Mouse (Mus musculus): ENCODE measurements at regions not wholly inside any gene's neighbourhood (a gene's known extent, or its start where the extent isn't known, plus 50 kb on each side); places are given as distances from the start of the nearest gene placed in this dataset.

DNA sequence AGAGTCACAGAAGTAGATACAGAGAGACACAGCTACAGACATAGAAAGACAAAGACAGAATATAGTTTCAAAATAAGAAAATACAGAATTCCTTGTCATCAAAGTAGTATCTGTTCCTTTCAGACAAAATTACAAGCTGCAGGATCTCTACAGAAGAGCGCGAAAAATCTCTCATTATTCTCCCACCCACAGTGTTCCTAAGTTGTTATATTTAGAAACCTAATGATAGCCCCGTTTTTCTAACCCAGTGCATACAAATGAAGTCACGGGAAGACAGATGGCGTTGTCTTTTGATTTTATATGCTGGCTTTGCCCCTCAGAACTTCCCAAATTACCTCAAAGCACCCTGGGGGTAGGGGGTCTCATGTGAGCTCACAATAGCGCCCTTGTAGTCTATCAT lies 250.0 kb upstream of the Msx2 start:
- Histone ChIP-seq H3K4me2 (replicated peaks; ENCODE audit: low read depth, low read length) (no peak overlapping the region), H3K4me3 (ENCODE audit: low read depth, low read length) (no peak overlapping the region), H3K27me3 (ENCODE audit: control insufficient read depth, insufficient read depth, low read length) (no peaks in the 10 kb centered on the region), H3K9me3 (ENCODE audit: control insufficient read depth, low read length) (no peaks in the 10 kb centered on the region), H3K4me1 (replicated peaks; ENCODE audit: control insufficient read depth, insufficient read depth, low read length) (0 out of 2 replicates have a peak, but pooled peaks cover 2% of the 10 kb centered on the region), H3K36me3 (ENCODE audit: control insufficient read depth, insufficient read depth, low read length) (no peaks in the 10 kb centered on the region), H3K27ac (ENCODE audit: low read depth, low read length) (no peak overlapping the region), H3K9ac (ENCODE audit: low read depth, low read length) (no peak overlapping the region)
- ATAC-seq (ENCODE audit: low FRiP score) (no peak), DNase-seq (ENCODE audit: low spot score) (no peak)
- WGBS: 54% methylated on average over 6 of the region's 6 CpGs

DNA sequence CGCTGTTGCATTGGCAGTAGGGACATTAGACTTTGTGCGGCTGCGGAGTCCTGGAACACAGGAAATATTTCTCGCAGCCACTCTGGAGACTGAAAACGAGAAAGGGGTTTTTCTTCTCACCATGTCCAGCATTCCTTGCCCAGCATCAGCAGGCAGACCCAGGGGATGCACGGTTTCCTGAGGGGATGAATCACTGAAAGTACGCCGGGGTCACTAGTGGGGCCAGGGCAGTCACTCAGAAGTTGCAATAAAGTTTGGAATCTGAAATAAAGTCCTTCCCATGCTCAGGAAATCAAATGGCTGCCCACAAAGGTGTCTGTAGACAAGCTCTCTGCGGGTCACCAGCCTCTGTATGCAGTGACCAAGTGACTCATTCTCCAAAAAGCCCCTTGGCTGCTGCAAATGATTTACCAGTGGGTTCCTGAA lies 248.2 kb upstream of the Msx2 start:
- Histone ChIP-seq H3K4me3 (ENCODE audit: low read depth, low read length) (no peak overlapping the region), H3K27ac (ENCODE audit: low read depth, low read length) (no peak overlapping the region), H3K4me1 (replicated peaks; ENCODE audit: control insufficient read depth, insufficient read depth, low read length) (0 out of 2 replicates have a peak, but pooled peaks cover 2% of the 10 kb centered on the region), H3K27me3 (ENCODE audit: control insufficient read depth, insufficient read depth, low read length) (no peaks in the 10 kb centered on the region), H3K4me2 (replicated peaks; ENCODE audit: low read depth, low read length) (no peak overlapping the region), H3K36me3 (ENCODE audit: control insufficient read depth, insufficient read depth, low read length) (no peaks in the 10 kb centered on the region), H3K9ac (ENCODE audit: low read depth, low read length) (no peak overlapping the region), H3K9me3 (ENCODE audit: control insufficient read depth, low read length) (no peaks in the 10 kb centered on the region)
- ATAC-seq (ENCODE audit: low FRiP score): no peak
- 59% methylated on average over 9 of the region's 9 CpGs for WGBS
- DNase-seq (ENCODE audit: low spot score): no peak

DNA sequence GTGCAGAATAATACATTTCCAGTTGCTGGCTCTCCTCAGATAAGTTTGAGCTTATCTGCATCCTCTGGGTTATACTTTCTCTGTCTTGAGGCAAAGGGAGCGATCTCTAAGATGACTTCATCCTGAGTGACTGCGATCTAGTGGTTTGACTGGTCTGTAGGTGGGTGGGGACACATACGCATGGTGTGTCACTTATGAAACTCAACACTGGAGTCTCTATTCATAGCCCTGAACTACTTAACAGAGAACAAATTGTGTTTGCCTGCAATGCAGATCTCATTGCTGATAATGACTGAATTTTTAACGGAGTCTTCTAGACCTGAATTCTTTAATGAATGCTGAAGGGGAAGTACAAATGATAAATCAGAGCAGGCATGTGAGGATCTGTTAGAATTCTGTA lies 244.7 kb upstream of the Msx2 start:
- Histone ChIP-seq H3K36me3 (ENCODE audit: control insufficient read depth, insufficient read depth, low read length) (no peaks in the 10 kb centered on the region), H3K9ac (ENCODE audit: low read depth, low read length) (no peak overlapping the region), H3K4me2 (replicated peaks; ENCODE audit: low read depth, low read length) (no peak overlapping the region), H3K27ac (ENCODE audit: low read depth, low read length) (no peak overlapping the region), H3K4me1 (replicated peaks; ENCODE audit: control insufficient read depth, insufficient read depth, low read length) (0 out of 2 replicates have a peak, but pooled peaks cover 2% of the 10 kb centered on the region), H3K9me3 (ENCODE audit: control insufficient read depth, low read length) (no peaks in the 10 kb centered on the region), H3K27me3 (ENCODE audit: control insufficient read depth, insufficient read depth, low read length) (no peaks in the 10 kb centered on the region), H3K4me3 (ENCODE audit: low read depth, low read length) (no peak overlapping the region)
- no peak for ATAC-seq (ENCODE audit: low FRiP score)
- no peak for DNase-seq (ENCODE audit: low spot score)
- WGBS: 95% methylated on average over 4 of the region's 4 CpGs

DNA sequence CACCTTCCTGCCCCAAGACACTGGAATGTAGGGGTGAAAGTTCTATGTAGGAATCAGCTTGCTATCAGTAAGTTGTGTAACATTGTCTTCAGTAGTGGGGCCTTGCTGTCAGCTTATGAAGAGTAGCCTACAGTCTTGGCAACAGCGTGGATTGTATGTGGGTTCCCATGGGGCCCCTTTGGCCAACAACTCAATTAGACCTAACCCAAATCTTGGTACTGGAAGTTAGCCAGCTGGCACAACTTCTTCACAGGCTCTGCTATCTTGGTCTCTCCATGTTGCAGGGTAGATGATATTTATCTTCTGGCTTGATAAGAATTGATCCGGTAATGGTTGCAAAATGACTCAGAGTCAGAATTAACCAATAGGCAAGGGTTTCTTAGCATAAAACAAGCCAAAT lies 244.2 kb upstream of the Msx2 start:
- no peak overlapping the region for H3K9ac ChIP-seq (ENCODE audit: low read depth, low read length)
- no peaks in the 10 kb centered on the region for H3K36me3 ChIP-seq (ENCODE audit: control insufficient read depth, insufficient read depth, low read length)
- H3K9me3 ChIP-seq (ENCODE audit: control insufficient read depth, low read length): no peaks in the 10 kb centered on the region
- 94% methylated on average over 2 of the region's 2 CpGs for WGBS
- 0 out of 2 replicates have a peak, but pooled peaks cover 2% of the 10 kb centered on the region for H3K4me1 ChIP-seq (replicated peaks; ENCODE audit: control insufficient read depth, insufficient read depth, low read length)
- no peak overlapping the region for H3K4me2 ChIP-seq (replicated peaks; ENCODE audit: low read depth, low read length)
- DNase-seq (ENCODE audit: low spot score) (no peak), ATAC-seq (ENCODE audit: low FRiP score) (no peak)
- no peaks in the 10 kb centered on the region for H3K27me3 ChIP-seq (ENCODE audit: control insufficient read depth, insufficient read depth, low read length)
- no peak overlapping the region for H3K27ac ChIP-seq (ENCODE audit: low read depth, low read length)
- H3K4me3 ChIP-seq (ENCODE audit: low read depth, low read length): no peak overlapping the region

DNA sequence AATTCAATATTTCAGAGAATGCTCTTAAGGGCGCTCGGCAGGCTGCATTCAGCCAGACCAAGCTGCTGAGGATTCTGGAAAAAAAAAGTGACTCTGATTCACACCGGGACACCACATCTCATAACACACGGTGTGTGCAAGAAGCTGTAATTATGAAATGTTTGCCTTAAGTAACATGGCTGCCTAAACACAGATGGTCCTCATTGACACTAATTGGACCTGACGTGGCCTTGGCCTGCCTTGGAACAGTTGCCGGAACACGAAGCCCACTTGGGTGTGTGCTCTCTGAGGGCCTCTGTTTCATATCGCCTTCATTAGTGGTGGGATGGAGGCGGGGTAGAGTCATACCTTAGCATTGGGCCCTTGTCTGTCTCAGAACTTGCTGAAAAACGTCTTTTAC lies 236.2 kb upstream of the Msx2 start:
- ATAC-seq (ENCODE audit: low FRiP score): no peak
- H3K36me3 ChIP-seq (ENCODE audit: control insufficient read depth, insufficient read depth, low read length): no peaks in the 10 kb centered on the region
- H3K27me3 ChIP-seq (ENCODE audit: control insufficient read depth, insufficient read depth, low read length): no peaks in the 10 kb centered on the region
- peak; percentile 24 for DNase-seq (ENCODE audit: low spot score)
- no peak overlapping the region for H3K27ac ChIP-seq (ENCODE audit: low read depth, low read length)
- H3K4me2 ChIP-seq (replicated peaks; ENCODE audit: low read depth, low read length): no peak overlapping the region
- WGBS: 71% methylated on average over 10 of the region's 10 CpGs
- no peaks in the 10 kb centered on the region for H3K9me3 ChIP-seq (ENCODE audit: control insufficient read depth, low read length)
- no peaks in the 10 kb centered on the region for H3K4me1 ChIP-seq (replicated peaks; ENCODE audit: control insufficient read depth, insufficient read depth, low read length)
- H3K4me3 ChIP-seq (ENCODE audit: low read depth, low read length): no peak overlapping the region
- no peak overlapping the region for H3K9ac ChIP-seq (ENCODE audit: low read depth, low read length)

DNA sequence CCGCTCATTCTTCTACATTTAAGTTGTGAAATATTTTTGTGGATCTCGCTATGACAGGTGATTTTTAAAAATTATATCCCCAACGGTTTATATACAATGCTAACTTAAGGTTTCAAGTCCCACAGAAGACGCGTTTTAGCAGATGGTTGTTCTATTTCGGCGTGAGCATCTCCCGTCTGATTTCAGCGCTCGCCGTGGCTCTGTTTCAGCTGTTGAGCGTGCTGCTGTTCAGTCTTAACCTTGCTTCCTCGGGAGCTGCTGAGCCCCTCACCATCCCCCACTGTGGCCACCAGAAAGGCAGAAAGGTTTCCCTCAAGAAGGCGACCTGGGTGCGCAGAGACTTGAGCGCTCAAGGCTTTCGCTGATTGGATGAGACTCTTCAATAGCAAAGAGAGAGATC lies 234.7 kb upstream of the Msx2 start:
- H3K4me1 ChIP-seq (replicated peaks; ENCODE audit: control insufficient read depth, insufficient read depth, low read length): no peaks in the 10 kb centered on the region
- no peaks in the 10 kb centered on the region for H3K36me3 ChIP-seq (ENCODE audit: control insufficient read depth, insufficient read depth, low read length)
- H3K9ac ChIP-seq (ENCODE audit: low read depth, low read length): no peak overlapping the region
- H3K27me3 ChIP-seq (ENCODE audit: control insufficient read depth, insufficient read depth, low read length): no peaks in the 10 kb centered on the region
- WGBS: 83% methylated on average over 17 of the region's 17 CpGs
- H3K4me2 ChIP-seq (replicated peaks; ENCODE audit: low read depth, low read length): no peak overlapping the region
- H3K4me3 ChIP-seq (ENCODE audit: low read depth, low read length): no peak overlapping the region
- ATAC-seq (ENCODE audit: low FRiP score): no peak
- no peak for DNase-seq (ENCODE audit: low spot score)
- H3K27ac ChIP-seq (ENCODE audit: low read depth, low read length): no peak overlapping the region
- H3K9me3 ChIP-seq (ENCODE audit: control insufficient read depth, low read length): no peaks in the 10 kb centered on the region

DNA sequence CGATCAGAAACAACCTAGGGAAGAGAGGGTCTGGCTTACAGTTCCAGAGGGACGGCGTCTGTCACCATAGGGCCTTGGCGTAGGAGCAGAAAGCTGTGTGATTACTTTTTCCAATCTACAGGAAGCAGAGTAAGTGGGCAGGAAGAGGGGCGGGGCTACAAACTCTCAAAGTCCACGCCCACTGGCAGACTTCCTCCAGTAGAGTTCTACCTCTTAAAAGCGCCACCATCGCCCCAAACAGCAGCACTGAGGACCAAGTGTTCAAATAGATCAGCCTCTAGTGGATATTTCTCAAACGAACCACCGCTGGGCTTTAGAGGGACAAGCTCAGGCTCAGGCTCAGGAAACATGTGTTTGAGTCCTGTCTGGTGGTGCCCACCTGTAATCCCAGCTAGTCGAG lies 231.2 kb upstream of the Msx2 start:
- DNase-seq (ENCODE audit: low spot score) (no peak), ATAC-seq (ENCODE audit: low FRiP score) (no peak)
- Histone ChIP-seq H3K27ac (ENCODE audit: low read depth, low read length) (no peak overlapping the region), H3K9ac (ENCODE audit: low read depth, low read length) (no peak overlapping the region), H3K36me3 (ENCODE audit: control insufficient read depth, insufficient read depth, low read length) (no peaks in the 10 kb centered on the region), H3K4me3 (ENCODE audit: low read depth, low read length) (no peak overlapping the region), H3K4me2 (replicated peaks; ENCODE audit: low read depth, low read length) (no peak overlapping the region), H3K4me1 (replicated peaks; ENCODE audit: control insufficient read depth, insufficient read depth, low read length) (no peaks in the 10 kb centered on the region), H3K9me3 (ENCODE audit: control insufficient read depth, low read length) (no peaks in the 10 kb centered on the region), H3K27me3 (ENCODE audit: control insufficient read depth, insufficient read depth, low read length) (no peaks in the 10 kb centered on the region)
- 90% methylated on average over 11 of the region's 11 CpGs for WGBS

DNA sequence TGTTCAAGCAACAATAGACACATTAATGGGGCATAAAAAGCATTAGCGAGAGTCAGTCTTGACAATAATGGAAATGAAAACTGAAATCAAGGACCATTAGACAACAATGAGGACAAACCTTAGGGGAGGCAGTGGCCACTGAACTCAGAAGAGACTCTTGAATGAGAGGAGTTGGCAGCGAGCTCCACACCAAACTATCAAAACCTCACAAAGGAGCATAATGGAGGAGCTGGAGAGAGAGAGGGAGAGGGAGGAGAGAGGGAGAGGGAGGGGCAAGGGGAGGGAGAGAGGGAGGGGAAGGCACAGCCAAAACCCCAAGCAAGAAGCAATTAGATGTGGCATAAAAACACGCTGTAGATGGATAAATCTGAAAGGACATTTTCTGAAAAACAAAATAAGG lies 227.4 kb upstream of the Msx2 start:
- no peak overlapping the region for H3K4me2 ChIP-seq (replicated peaks; ENCODE audit: low read depth, low read length)
- ATAC-seq (ENCODE audit: low FRiP score) (no peak), DNase-seq (ENCODE audit: low spot score) (peak; percentile 20)
- no peaks in the 10 kb centered on the region for H3K27me3 ChIP-seq (ENCODE audit: control insufficient read depth, insufficient read depth, low read length)
- H3K27ac ChIP-seq (ENCODE audit: low read depth, low read length): no peak overlapping the region
- no peaks in the 10 kb centered on the region for H3K36me3 ChIP-seq (ENCODE audit: control insufficient read depth, insufficient read depth, low read length)
- no peak overlapping the region for H3K9ac ChIP-seq (ENCODE audit: low read depth, low read length)
- no peak overlapping the region for H3K4me3 ChIP-seq (ENCODE audit: low read depth, low read length)
- no peaks in the 10 kb centered on the region for H3K4me1 ChIP-seq (replicated peaks; ENCODE audit: control insufficient read depth, insufficient read depth, low read length)
- 49% methylated on average over 3 of the region's 3 CpGs for WGBS
- no peaks in the 10 kb centered on the region for H3K9me3 ChIP-seq (ENCODE audit: control insufficient read depth, low read length)

- ATAC-seq (ENCODE audit: low FRiP score): no peak
- no peak overlapping the region for H3K4me3 ChIP-seq (ENCODE audit: low read depth, low read length)
- no peak overlapping the region for H3K4me2 ChIP-seq (replicated peaks; ENCODE audit: low read depth, low read length)
- no peaks in the 10 kb centered on the region for H3K9me3 ChIP-seq (ENCODE audit: control insufficient read depth, low read length)
- H3K9ac ChIP-seq (ENCODE audit: low read depth, low read length): no peak overlapping the region
- no peaks in the 10 kb centered on the region for H3K4me1 ChIP-seq (replicated peaks; ENCODE audit: control insufficient read depth, insufficient read depth, low read length)
- no peaks in the 10 kb centered on the region for H3K27me3 ChIP-seq (ENCODE audit: control insufficient read depth, insufficient read depth, low read length)
- H3K36me3 ChIP-seq (ENCODE audit: control insufficient read depth, insufficient read depth, low read length): no peaks in the 10 kb centered on the region
- H3K27ac ChIP-seq (ENCODE audit: low read depth, low read length): no peak overlapping the region
- DNase-seq (ENCODE audit: low spot score): no peak
- WGBS: 68% methylated on average over 6 of the region's 6 CpGs
Observed at GRCm38 (mm10) chr13:53697954-53698353, 225.1 kb upstream of the Msx2 start.
